Mouse (Mus musculus) kidney, postnatal 0 days (tissue): ENCODE measurements around the gene Lpcat4. TPM values are rescaled to one million over a fixed set of nuclear protein-coding genes. Genes with fewer than 3 reads are reported as not detected.

Experiments
- ATAC-seq: fragments of 200-750 bp; cut with Nextera tagmentation; replicated peaks from 2 replicates; pipeline ENCODE4 v1.8.0; 2017; ENCODE audit warnings: low read depth, moderate number of reproducible peaks, moderate TSS enrichment, moderate library complexity; ENCODE audit not compliant: low FRiP score
- DNase-seq: peaks from one replicate; pipeline ENCODE4 v3.0.0-alpha.2; 2016; ENCODE audit warnings: low spot score
- H3K27ac ChIP-seq: fragments of 300-500 bp; sonication (generic); 2 replicates; pipeline ENCODE4 v1.5.1; 2014; ENCODE audit warnings: mild to moderate bottlenecking
- H3K27me3 ChIP-seq: fragments of 300-500 bp; sonication (generic); 2 replicates; pipeline ENCODE4 v1.6.1; 2014; ENCODE audit warnings: low read length, mixed read lengths; ENCODE audit not compliant: insufficient read depth
- H3K36me3 ChIP-seq: fragments of 300-500 bp; sonication (generic); 2 replicates; pipeline ENCODE4 v1.6.1; 2014; ENCODE audit warnings: low read length, mixed read lengths; ENCODE audit not compliant: insufficient read depth
- H3K4me1 ChIP-seq: fragments of 300-500 bp; sonication (generic); replicated peaks from 2 replicates; pipeline ENCODE4 v1.6.1; 2014; ENCODE audit warnings: antibody characterized with exemption, low read length, mixed read lengths; ENCODE audit not compliant: insufficient read depth
- H3K4me2 ChIP-seq: fragments of 300-500 bp; sonication (generic); 2 replicates; pipeline ENCODE4 v1.6.1; 2014; ENCODE audit warnings: mild to moderate bottlenecking, low read length, moderate library complexity, mixed read lengths
- H3K4me3 ChIP-seq: fragments of 300-500 bp; sonication (generic); replicated peaks from 2 replicates; pipeline ENCODE4 v1.5.1; 2014; ENCODE audit warnings: low read depth, low read length
- H3K9ac ChIP-seq: fragments of 300-500 bp; sonication (generic); 2 replicates; pipeline ENCODE4 v1.6.1; 2014; ENCODE audit warnings: low read depth, low read length
- H3K9me3 ChIP-seq: fragments of 300-500 bp; sonication (generic); replicated peaks from 2 replicates; pipeline ENCODE4 v1.6.1; 2016; ENCODE audit warnings: low read length, inconsistent platforms, mixed read lengths
- CTCF ChIP-seq: IDR thresholded peaks from 2 replicates; pipeline ENCODE4 v1.5.1; 2016; ENCODE audit warnings: antibody characterized with exemption, low read depth, mild to moderate bottlenecking, moderate library complexity
- WGBS: fragments of 180-500 bp; shearing (Covaris S2); extraction: QIAGEN DNeasy Blood & Tissue Kit; methylation state at CpG from one replicate; pipeline ENCODE4 v1.1.7; 2014; 5-methylcytosine and 5-hydroxymethylcytosine counted together
- polyA plus RNA-seq: library from polyadenylated mRNA; unstranded; fragments of >200 nt; fragmentation: Nextera tagmentation; extraction: Ambion mirVana; gene quantifications from 2 replicates; pipeline ENCODE4 v1.2.1, GENCODE M21; 2015

The Lpcat4 gene
- polyA plus RNA-seq, 1 experiment from 2014 or later = 18.5 TPM

DNA sequence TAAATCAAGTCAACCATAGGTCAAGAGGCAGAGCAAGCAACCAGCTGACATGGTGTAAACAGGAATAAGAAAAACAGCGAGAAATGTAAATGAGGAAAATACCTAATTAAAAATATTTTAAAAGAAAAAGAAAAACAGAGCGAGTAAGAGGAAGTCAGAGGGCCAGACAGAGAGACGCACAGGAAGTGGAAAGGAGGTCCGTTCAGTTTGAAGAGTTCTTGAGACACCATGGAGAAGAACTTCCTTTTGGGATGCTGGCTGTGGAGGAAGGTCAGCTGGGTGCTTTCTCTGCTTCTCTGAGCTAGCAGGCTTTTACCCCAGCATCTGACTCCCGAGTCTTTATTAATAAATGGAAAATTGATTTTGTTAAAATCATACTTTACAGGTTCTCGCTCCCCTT, 21.7 kb upstream of the Lpcat4 start:
- DNase-seq (no peak), ATAC-seq (no peak)
- H3K9ac ChIP-seq = no peak overlapping the region
- no peaks in the 10 kb centered on the region for H3K36me3 ChIP-seq
- H3K27ac ChIP-seq = no peak overlapping the region
- no peak for TF ChIP-seq CTCF
- 77% methylated on average over 6 of the region's 6 CpGs for WGBS
- no peaks in the 10 kb centered on the region for H3K4me1 ChIP-seq
- no peaks in the 10 kb centered on the region for H3K27me3 ChIP-seq
- no peak overlapping the region for H3K4me2 ChIP-seq
- H3K9me3 ChIP-seq = no peaks in the 10 kb centered on the region
- no peak overlapping the region for H3K4me3 ChIP-seq

- DNase-seq = no peak
- Histone ChIP-seq H3K4me1 (no peaks in the 10 kb centered on the region), H3K27ac (no peak overlapping the region), H3K36me3 (no peaks in the 10 kb centered on the region), H3K9ac (no peak overlapping the region), H3K9me3 (no peaks in the 10 kb centered on the region), H3K27me3 (no peaks in the 10 kb centered on the region), H3K4me2 (no peak overlapping the region), H3K4me3 (no peak overlapping the region)
- no peak for TF ChIP-seq CTCF
- no peak for ATAC-seq
- WGBS = 81% methylated on average over 5 of the region's 5 CpGs
Measured at GRCm38 (mm10) chr2:112220880-112221279, 18.4 kb upstream of the Lpcat4 start.

- H3K27me3 ChIP-seq = no peaks in the 10 kb centered on the region
- H3K27ac ChIP-seq = no peak overlapping the region
- WGBS = 69% methylated on average over 5 of the region's 5 CpGs
- no peaks in the 10 kb centered on the region for H3K4me1 ChIP-seq
- H3K4me3 ChIP-seq = no peak overlapping the region
- no peak for TF ChIP-seq CTCF
- H3K9ac ChIP-seq = no peak overlapping the region
- H3K36me3 ChIP-seq = no peaks in the 10 kb centered on the region
- ATAC-seq (no peak), DNase-seq (no peak)
- no peak overlapping the region for H3K4me2 ChIP-seq
- no peaks in the 10 kb centered on the region for H3K9me3 ChIP-seq
Measured at GRCm38 (mm10) chr2:112222607-112223006, 16.7 kb upstream of the Lpcat4 start.

GRCm38 (mm10) chr2:112224356-112224755, 14.9 kb upstream of the Lpcat4 start:
- no peak overlapping the region for H3K4me3 ChIP-seq
- 57% methylated on average over 4 of the region's 4 CpGs for WGBS
- H3K4me2 ChIP-seq = no peak overlapping the region
- DNase-seq = no peak
- ATAC-seq = no peak
- H3K27me3 ChIP-seq = no peaks in the 10 kb centered on the region
- no peak for TF ChIP-seq CTCF
- no peaks in the 10 kb centered on the region for H3K36me3 ChIP-seq
- H3K9me3 ChIP-seq = no peaks in the 10 kb centered on the region
- no peak overlapping the region for H3K27ac ChIP-seq
- H3K9ac ChIP-seq = no peak overlapping the region
- no peaks in the 10 kb centered on the region for H3K4me1 ChIP-seq

- Histone ChIP-seq H3K27ac (no peak overlapping the region), H3K36me3 (no peaks in the 10 kb centered on the region), H3K9me3 (no peaks in the 10 kb centered on the region), H3K27me3 (no peaks in the 10 kb centered on the region), H3K4me2 (no peak overlapping the region), H3K4me1 (no peaks in the 10 kb centered on the region), H3K4me3 (no peak overlapping the region), H3K9ac (no peak overlapping the region)
- 70% methylated on average over 1 of the region's 1 CpGs for WGBS
- DNase-seq = no peak
- ATAC-seq = no peak
- TF ChIP-seq CTCF = no peak
Measured at GRCm38 (mm10) chr2:112232623-112233022, 6.6 kb upstream of the Lpcat4 start.

- TF ChIP-seq CTCF = no peak
- no peaks in the 10 kb centered on the region for H3K36me3 ChIP-seq
- no peak for ATAC-seq
Measured at GRCm38 (mm10) chr2:112236620-112237019, 2.6 kb upstream of the Lpcat4 start.

GRCm38 (mm10) chr2:112238006-112238405, 1.3 kb upstream of the Lpcat4 start:
- H3K27ac ChIP-seq = no peak overlapping the region
- no peak overlapping the region for H3K4me3 ChIP-seq
- H3K27me3 ChIP-seq = no peaks in the 10 kb centered on the region
- no peak overlapping the region for H3K4me2 ChIP-seq
- no peak for TF ChIP-seq CTCF
- ATAC-seq (no peak), DNase-seq (peak; percentile 20)
- no peaks in the 10 kb centered on the region for H3K9me3 ChIP-seq
- peaks cover 3% of the 10 kb centered on the region; the same call in 1 of the 2 replicates for H3K4me1 ChIP-seq
- H3K36me3 ChIP-seq = no peaks in the 10 kb centered on the region
- WGBS = 11% methylated on average over 4 of the region's 4 CpGs
- H3K9ac ChIP-seq = no peak overlapping the region

More at GRCm38 (mm10) chr2:112236620-112237019, 2.6 kb upstream of the Lpcat4 start:
- Histone ChIP-seq H3K4me3 (no peak overlapping the region), H3K27me3 (no peaks in the 10 kb centered on the region), H3K4me2 (no peak overlapping the region), H3K9ac (no peak overlapping the region), H3K4me1 (peaks cover 3% of the 10 kb centered on the region; the same call in 1 of the 2 replicates), H3K9me3 (no peaks in the 10 kb centered on the region), H3K27ac (no peak overlapping the region)
- 83% methylated on average over 2 of the region's 2 CpGs for WGBS
- DNase-seq = no peak
